Mouse (Mus musculus) hindbrain, embryonic 13.5 days (tissue): ENCODE measurements around the gene Pappa. TPM values are rescaled to one million over a fixed set of nuclear protein-coding genes. Genes with fewer than 3 reads are reported as not detected.

ENCODE experiments used
- ATAC-seq: fragments of 200-750 bp; cut with Nextera tagmentation; 2 replicates; pipeline ENCODE4 v1.8.0; 2017; ENCODE audit warnings: moderate TSS enrichment; ENCODE audit not compliant: low FRiP score
- H3K27ac ChIP-seq: fragments of 300-500 bp; sonication (generic); 2 replicates; pipeline ENCODE4 v1.5.1; 2015; ENCODE audit warnings: inconsistent platforms, mild to moderate bottlenecking, moderate library complexity
- H3K27me3 ChIP-seq: fragments of 300-500 bp; sonication (generic); 2 replicates; pipeline ENCODE4 v1.6.1; 2015; ENCODE audit warnings: mild to moderate bottlenecking, inconsistent platforms
- H3K36me3 ChIP-seq: fragments of 300-500 bp; sonication (generic); 2 replicates; pipeline ENCODE4 v1.6.1; 2015; ENCODE audit warnings: mild to moderate bottlenecking, inconsistent platforms
- H3K4me1 ChIP-seq: fragments of 300-500 bp; sonication (generic); replicated peaks from 2 replicates; pipeline ENCODE4 v1.6.1; 2015; ENCODE audit warnings: inconsistent platforms
- H3K4me2 ChIP-seq: fragments of 300-500 bp; sonication (generic); 2 replicates; pipeline ENCODE4 v1.6.1; 2015; ENCODE audit warnings: inconsistent platforms, mild to moderate bottlenecking, moderate library complexity
- H3K4me3 ChIP-seq: fragments of 300-500 bp; sonication (generic); 2 replicates; pipeline ENCODE4 v1.5.1; 2015; ENCODE audit warnings: mild to moderate bottlenecking, inconsistent platforms
- H3K9ac ChIP-seq: fragments of 300-500 bp; sonication (generic); 2 replicates; pipeline ENCODE4 v1.6.1; 2015; ENCODE audit warnings: mild to moderate bottlenecking, inconsistent platforms
- H3K9me3 ChIP-seq: fragments of 300-500 bp; sonication (generic); 2 replicates; pipeline ENCODE4 v1.6.1; 2016; ENCODE audit warnings: inconsistent platforms
- WGBS: fragments of 180-500 bp; shearing (Covaris S2); methylation state at CpG from one replicate; pipeline ENCODE4 v1.1.7; 2015; 5-methylcytosine and 5-hydroxymethylcytosine counted together
- polyA plus RNA-seq: library from polyadenylated mRNA; unstranded; fragments of >200 nt; fragmentation: Nextera tagmentation; extraction: Ambion mirVana; gene quantifications from 2 replicates; pipeline ENCODE4 v1.2.1, GENCODE M21; 2015

Pappa gene
- polyA plus RNA-seq, 1 experiment from 2014 or later = 0.39 TPM

- WGBS = 89% methylated on average over 1 of the region's 1 CpGs
- Histone ChIP-seq H3K4me3 (no peak overlapping the region), H3K27ac (no peak overlapping the region), H3K9ac (no peak overlapping the region), H3K36me3 (no peaks in the 10 kb centered on the region), H3K4me1 (no peaks in the 10 kb centered on the region), H3K9me3 (no peaks in the 10 kb centered on the region), H3K27me3 (no peaks in the 10 kb centered on the region), H3K4me2 (no peak overlapping the region)
- ATAC-seq = no peak
These were observed 63.7 kb downstream of the Pappa start for GRCm38 (mm10) chr4:65187716-65188115.

GRCm38 (mm10) chr4:65188921-65189485 is 65.0 kb downstream of the Pappa start:
- Histone ChIP-seq H3K27me3 (no peaks in the 10 kb centered on the region), H3K4me3 (no peak overlapping the region), H3K4me2 (no peak overlapping the region), H3K9me3 (no peaks in the 10 kb centered on the region), H3K27ac (no peak overlapping the region), H3K36me3 (no peaks in the 10 kb centered on the region), H3K9ac (no peak overlapping the region), H3K4me1 (no peaks in the 10 kb centered on the region)
- ATAC-seq = no peak
- WGBS = 76% methylated on average over 6 of the region's 6 CpGs

GRCm38 (mm10) chr4:65192810-65193209 is 68.8 kb downstream of the Pappa start:
- ATAC-seq = no peak
- no peak overlapping the region for H3K27ac ChIP-seq
- 84% methylated on average over 3 of the region's 3 CpGs for WGBS
- no peaks in the 10 kb centered on the region for H3K9me3 ChIP-seq
- H3K36me3 ChIP-seq = no peaks in the 10 kb centered on the region
- no peaks in the 10 kb centered on the region for H3K27me3 ChIP-seq
- H3K9ac ChIP-seq = no peak overlapping the region
- H3K4me2 ChIP-seq = no peak overlapping the region
- H3K4me3 ChIP-seq = no peak overlapping the region
- no peaks in the 10 kb centered on the region for H3K4me1 ChIP-seq

GRCm38 (mm10) chr4:65195971-65196370 is 72.0 kb downstream of the Pappa start:
- Histone ChIP-seq H3K27ac (no peak overlapping the region), H3K4me2 (no peak overlapping the region), H3K27me3 (no peaks in the 10 kb centered on the region), H3K9me3 (no peaks in the 10 kb centered on the region), H3K4me3 (no peak overlapping the region), H3K36me3 (no peaks in the 10 kb centered on the region), H3K4me1 (no peaks in the 10 kb centered on the region), H3K9ac (no peak overlapping the region)
- ATAC-seq = no peak
- 98% methylated on average over 1 of the region's 1 CpGs for WGBS

GRCm38 (mm10) chr4:65203666-65204065 is 79.7 kb downstream of the Pappa start:
- Histone ChIP-seq H3K4me3 (no peak overlapping the region), H3K9me3 (no peaks in the 10 kb centered on the region), H3K9ac (no peak overlapping the region), H3K27ac (no peak overlapping the region), H3K4me1 (no peaks in the 10 kb centered on the region), H3K27me3 (no peaks in the 10 kb centered on the region), H3K4me2 (no peak overlapping the region), H3K36me3 (no peaks in the 10 kb centered on the region)
- no peak for ATAC-seq
- 82% methylated on average over 5 of the region's 5 CpGs for WGBS

GRCm38 (mm10) chr4:65205446-65205845 is 81.5 kb downstream of the Pappa start:
- Histone ChIP-seq H3K4me1 (no peaks in the 10 kb centered on the region), H3K4me2 (no peak overlapping the region), H3K9me3 (no peaks in the 10 kb centered on the region), H3K27me3 (no peaks in the 10 kb centered on the region), H3K4me3 (no peak overlapping the region), H3K27ac (no peak overlapping the region), H3K9ac (no peak overlapping the region), H3K36me3 (no peaks in the 10 kb centered on the region)
- 83% methylated on average over 2 of the region's 2 CpGs for WGBS
- ATAC-seq = no peak

GRCm38 (mm10) chr4:65209369-65210015 is 85.5 kb downstream of the Pappa start:
- H3K36me3 ChIP-seq = no peaks in the 10 kb centered on the region
- no peak overlapping the region for H3K27ac ChIP-seq
- no peak overlapping the region for H3K4me2 ChIP-seq
- H3K9ac ChIP-seq = no peak overlapping the region
- ATAC-seq = no peak
- H3K4me1 ChIP-seq = no peaks in the 10 kb centered on the region
- WGBS = 90% methylated on average over 3 of the region's 3 CpGs
- H3K27me3 ChIP-seq = no peaks in the 10 kb centered on the region
- H3K9me3 ChIP-seq = no peaks in the 10 kb centered on the region
- H3K4me3 ChIP-seq = no peak overlapping the region

- Histone ChIP-seq H3K4me3 (no peak overlapping the region), H3K9me3 (no peaks in the 10 kb centered on the region), H3K36me3 (no peaks in the 10 kb centered on the region), H3K4me2 (no peak overlapping the region), H3K4me1 (no peaks in the 10 kb centered on the region; the same call in 1 of the 2 replicates), H3K9ac (no peak overlapping the region), H3K27ac (no peak overlapping the region), H3K27me3 (no peaks in the 10 kb centered on the region)
- ATAC-seq = no peak
- WGBS = 27% methylated on average over 3 of the region's 3 CpGs
These were observed 92.7 kb downstream of the Pappa start for GRCm38 (mm10) chr4:65216682-65217081.

- no peak overlapping the region for H3K27ac ChIP-seq
These were observed 93.8 kb downstream of the Pappa start for GRCm38 (mm10) chr4:65217651-65218364.

GRCm38 (mm10) chr4:65223901-65224300 is 99.9 kb downstream of the Pappa start:
- H3K4me3 ChIP-seq = no peak overlapping the region
- no peaks in the 10 kb centered on the region for H3K4me1 ChIP-seq
- no peak overlapping the region for H3K4me2 ChIP-seq
- no peaks in the 10 kb centered on the region for H3K27me3 ChIP-seq
- no peak for ATAC-seq
- H3K27ac ChIP-seq = no peak overlapping the region
- no peaks in the 10 kb centered on the region for H3K9me3 ChIP-seq
- 82% methylated on average over 4 of the region's 4 CpGs for WGBS
- H3K9ac ChIP-seq = no peak overlapping the region
- H3K36me3 ChIP-seq = no peaks in the 10 kb centered on the region

More at GRCm38 (mm10) chr4:65217651-65218364, 93.8 kb downstream of the Pappa start:
- H3K36me3 ChIP-seq = no peaks in the 10 kb centered on the region
- H3K9ac ChIP-seq = no peak overlapping the region
- no peaks in the 10 kb centered on the region for H3K27me3 ChIP-seq
- ATAC-seq = no peak
- H3K4me2 ChIP-seq = no peak overlapping the region
- no peaks in the 10 kb centered on the region for H3K9me3 ChIP-seq
- WGBS = 55% methylated on average over 9 of the region's 9 CpGs
- H3K4me1 ChIP-seq = no peaks in the 10 kb centered on the region; the same call in 1 of the 2 replicates
- H3K4me3 ChIP-seq = no peak overlapping the region

GRCm38 (mm10) chr4:65238540-65238998 is 114.6 kb downstream of the Pappa start:
- Histone ChIP-seq H3K9ac (no peak overlapping the region), H3K4me2 (no peak overlapping the region), H3K36me3 (no peaks in the 10 kb centered on the region), H3K4me3 (no peak overlapping the region), H3K4me1 (peaks cover 9% of the 10 kb centered on the region; the same call in 1 of the 2 replicates), H3K27me3 (0 out of 2 replicates have a peak, but pooled peaks cover 4% of the 10 kb centered on the region), H3K9me3 (no peaks in the 10 kb centered on the region), H3K27ac (no peak overlapping the region)
- WGBS = 5% methylated on average over 8 of the region's 8 CpGs
- ATAC-seq = peak; percentile 43; the same call in 1 of the 2 replicates

- no peak for ATAC-seq
- Histone ChIP-seq H3K4me3 (no peak overlapping the region), H3K4me2 (no peak overlapping the region), H3K9me3 (no peaks in the 10 kb centered on the region), H3K9ac (no peak overlapping the region), H3K27me3 (peaks cover 27% of the 10 kb centered on the region; the same call in 1 of the 2 replicates), H3K27ac (no peak overlapping the region), H3K4me1 (peaks cover 9% of the 10 kb centered on the region; the same call in 1 of the 2 replicates), H3K36me3 (no peaks in the 10 kb centered on the region)
- whole genome bisulfite sequencing = 23% methylated on average over 3 of the region's 3 CpGs
These were observed 118.5 kb downstream of the Pappa start for GRCm38 (mm10) chr4:65242434-65242931.
